Mouse (Mus musculus) myocyte (in vitro differentiated cells): ENCODE measurements around the gene Sla2.

ENCODE experiments used
- MAX ChIP-seq: IDR thresholded peaks from one replicate; pipeline ENCODE4 v1.6.1; 2011; ENCODE audit warnings: low read depth, mild to moderate bottlenecking, control low read depth
- MYOD1 ChIP-seq, 3 experiments: IDR thresholded peaks; one replicate each; pipeline ENCODE4 v1.6.1; 2011; ENCODE audit warnings: control low read depth in 2 of 3, low read depth in 2 of 3, mild to moderate bottlenecking in 2 of 3, moderate library complexity in 1 of 3; ENCODE audit not compliant: insufficient read length in 2 of 3, control insufficient read depth in 1 of 3
- MYOG ChIP-seq, 3 experiments: IDR thresholded peaks; one replicate each; pipeline ENCODE4 v1.6.1; 2011; ENCODE audit warnings: control low read depth in 2 of 3, low read depth in 2 of 3, mild to moderate bottlenecking in 2 of 3; ENCODE audit not compliant: insufficient read length in 2 of 3, control insufficient read depth in 1 of 3, insufficient read depth in 1 of 3
- POLR2A ChIP-seq: IDR thresholded peaks from one replicate; pipeline ENCODE4 v1.6.1; 2011; ENCODE audit warnings: low read depth, mild to moderate bottlenecking, control low read depth, moderate library complexity; ENCODE audit not compliant: insufficient read length
- SRF ChIP-seq: IDR thresholded peaks from one replicate; pipeline ENCODE4 v1.6.1; 2011; ENCODE audit warnings: low read depth; ENCODE audit not compliant: control insufficient read depth, insufficient read length
- TCF3 ChIP-seq: IDR thresholded peaks from one replicate; pipeline ENCODE4 v1.6.1; 2011; ENCODE audit warnings: low read depth, control low read depth; ENCODE audit not compliant: insufficient read length
- USF1 ChIP-seq: IDR thresholded peaks from one replicate; pipeline ENCODE4 v1.6.1; 2011; ENCODE audit warnings: low read depth, mild to moderate bottlenecking, control low read depth, moderate library complexity

- TF ChIP-seq MYOD1 (IDR thresholded peaks at IDR 0.05; ENCODE audit: control insufficient read depth in 1 of 3, insufficient read length in 2 of 3, low read depth in 2 of 3) (no peak), USF1 (no peak), MAX (no peak), TCF3 (no peak), POLR2A (no peak), SRF (no peak), MYOG (IDR thresholded peaks at IDR 0.05; ENCODE audit: control insufficient read depth in 1 of 3, insufficient read depth in 1 of 3, insufficient read length in 2 of 3, low read depth in 2 of 3) (no peak)
Measured at GRCm38 (mm10) chr2:156844715-156845114, 42.3 kb downstream of the Sla2 start.
